Mouse (Mus musculus): ENCODE measurements around the gene Capns1. TPM values are rescaled to one million over a fixed set of nuclear protein-coding genes. Genes with fewer than 3 reads are reported as not detected.

The Capns1 gene
- polyA plus RNA-seq, 1 experiment from 2014 or later: 68.4 TPM

DNA sequence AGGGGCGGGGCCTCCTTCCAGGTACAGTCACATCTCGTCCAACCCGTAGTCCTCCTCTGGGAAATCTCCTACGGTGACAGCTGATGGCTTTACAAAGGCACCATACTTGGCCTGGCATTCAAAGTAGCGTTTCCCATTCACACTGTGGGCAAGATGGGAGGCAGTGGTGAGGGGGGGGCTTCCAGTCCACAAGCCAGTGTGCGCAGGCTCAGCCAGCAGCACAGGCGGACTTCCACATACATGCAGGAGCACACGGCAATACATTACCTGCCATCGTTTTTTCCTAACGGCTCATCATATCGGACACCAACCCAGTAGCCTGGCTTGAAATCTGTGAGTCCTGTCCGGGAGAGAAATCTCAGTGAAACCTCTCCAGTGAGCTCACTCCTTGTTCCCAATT, 25.6 kb upstream of the Capns1 start:
- Histone ChIP-seq H3K4me3 (replicated peaks; ENCODE audit: low read length) (no peak overlapping the region), H3K4me1 (replicated peaks; ENCODE audit: control insufficient read depth, insufficient read depth, low read length) (peaks cover 5% of the 10 kb centered on the region), H3K27ac (ENCODE audit: low read length) (no peak overlapping the region), H3K9me3 (ENCODE audit: control insufficient read depth, low read length) (no peaks in the 10 kb centered on the region; the same call in 1 of the 2 replicates), H3K36me3 (ENCODE audit: control insufficient read depth, insufficient read depth) (peaks cover 24% of the 10 kb centered on the region), H3K9ac (replicated peaks; ENCODE audit: low read depth, low read length) (no peak overlapping the region), H3K4me2 (ENCODE audit: low read length) (no peak overlapping the region), H3K27me3 (replicated peaks; ENCODE audit: control insufficient read depth, insufficient read depth, low read length) (no peaks in the 10 kb centered on the region)
- 89% methylated on average over 12 of the region's 12 CpGs for WGBS
- ATAC-seq: no peak

- H3K27me3 ChIP-seq (replicated peaks; ENCODE audit: control insufficient read depth, insufficient read depth, low read length): no peaks in the 10 kb centered on the region
- H3K27ac ChIP-seq (ENCODE audit: low read length): no peak overlapping the region
- H3K9me3 ChIP-seq (ENCODE audit: control insufficient read depth, low read length): no peaks in the 10 kb centered on the region; the same call in 1 of the 2 replicates
- H3K4me2 ChIP-seq (ENCODE audit: low read length): no peak overlapping the region
- H3K36me3 ChIP-seq (ENCODE audit: control insufficient read depth, insufficient read depth): peaks cover 24% of the 10 kb centered on the region
- H3K4me3 ChIP-seq (replicated peaks; ENCODE audit: low read length): no peak overlapping the region
- no peak overlapping the region for H3K9ac ChIP-seq (replicated peaks; ENCODE audit: low read depth, low read length)
- peaks cover 8% of the 10 kb centered on the region for H3K4me1 ChIP-seq (replicated peaks; ENCODE audit: control insufficient read depth, insufficient read depth, low read length)
- no peak for ATAC-seq
- WGBS: 95% methylated on average over 5 of the region's 5 CpGs
These were observed 23.6 kb upstream of the Capns1 start for GRCm38 (mm10) chr7:30222205-30222604.

DNA sequence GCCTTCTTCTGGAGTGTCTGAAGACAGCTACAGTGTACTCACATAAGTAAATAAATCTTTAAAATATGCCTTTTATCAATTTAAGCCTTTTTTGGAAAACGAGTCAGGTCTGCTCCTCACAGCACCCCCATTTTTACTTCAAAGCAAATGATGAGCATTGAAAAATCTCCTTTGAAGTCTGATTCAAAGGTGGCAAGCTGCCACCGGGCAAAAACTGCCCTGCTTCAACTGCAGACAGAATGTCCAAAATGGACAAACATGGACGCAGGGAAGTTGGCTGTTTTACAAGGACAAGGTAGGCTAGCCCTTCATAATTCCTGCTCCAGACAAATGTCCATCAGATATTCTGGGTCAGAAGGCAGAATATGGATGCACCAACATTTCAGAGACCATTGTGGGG, 22.8 kb upstream of the Capns1 start:
- WGBS: 77% methylated on average over 3 of the region's 3 CpGs
- H3K4me2 ChIP-seq (ENCODE audit: low read length): no peak overlapping the region
- H3K27me3 ChIP-seq (replicated peaks; ENCODE audit: control insufficient read depth, insufficient read depth, low read length): no peaks in the 10 kb centered on the region
- peaks cover 19% of the 10 kb centered on the region for H3K36me3 ChIP-seq (ENCODE audit: control insufficient read depth, insufficient read depth)
- no peaks in the 10 kb centered on the region; the same call in 1 of the 2 replicates for H3K9me3 ChIP-seq (ENCODE audit: control insufficient read depth, low read length)
- H3K9ac ChIP-seq (replicated peaks; ENCODE audit: low read depth, low read length): no peak overlapping the region
- peaks cover 8% of the 10 kb centered on the region for H3K4me1 ChIP-seq (replicated peaks; ENCODE audit: control insufficient read depth, insufficient read depth, low read length)
- H3K4me3 ChIP-seq (replicated peaks; ENCODE audit: low read length): no peak overlapping the region
- H3K27ac ChIP-seq (ENCODE audit: low read length): no peak overlapping the region
- ATAC-seq: no peak

DNA sequence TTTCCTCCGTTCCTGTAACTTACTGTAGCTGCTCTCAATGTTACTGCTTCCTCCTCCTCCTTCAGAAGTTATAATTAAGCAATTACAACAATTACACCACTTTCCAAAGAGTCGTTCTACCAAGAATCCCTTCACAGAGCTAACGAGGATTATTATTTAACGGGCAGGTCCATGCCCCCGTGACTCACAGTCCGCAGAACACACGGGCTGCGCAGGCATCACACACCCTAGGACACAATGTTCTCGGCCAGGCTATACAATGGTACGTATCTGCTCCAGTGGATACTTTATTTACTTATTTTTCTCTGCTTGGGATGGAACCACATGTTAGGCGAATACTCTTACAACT, 21.4 kb upstream of the Capns1 start:
- Histone ChIP-seq H3K4me3 (replicated peaks; ENCODE audit: low read length) (peak overlapping the region; percentile 43), H3K9ac (replicated peaks; ENCODE audit: low read depth, low read length) (peak overlapping the region; percentile 12), H3K9me3 (ENCODE audit: control insufficient read depth, low read length) (no peaks in the 10 kb centered on the region; the same call in 1 of the 2 replicates), H3K27ac (ENCODE audit: low read length) (no peak overlapping the region), H3K4me2 (ENCODE audit: low read length) (peak overlapping the region; percentile 54), H3K27me3 (replicated peaks; ENCODE audit: control insufficient read depth, insufficient read depth, low read length) (no peaks in the 10 kb centered on the region), H3K36me3 (ENCODE audit: control insufficient read depth, insufficient read depth) (peaks cover 11% of the 10 kb centered on the region), H3K4me1 (replicated peaks; ENCODE audit: control insufficient read depth, insufficient read depth, low read length) (peaks cover 8% of the 10 kb centered on the region)
- WGBS: 13% methylated on average over 11 of the region's 11 CpGs
- no peak for ATAC-seq

DNA sequence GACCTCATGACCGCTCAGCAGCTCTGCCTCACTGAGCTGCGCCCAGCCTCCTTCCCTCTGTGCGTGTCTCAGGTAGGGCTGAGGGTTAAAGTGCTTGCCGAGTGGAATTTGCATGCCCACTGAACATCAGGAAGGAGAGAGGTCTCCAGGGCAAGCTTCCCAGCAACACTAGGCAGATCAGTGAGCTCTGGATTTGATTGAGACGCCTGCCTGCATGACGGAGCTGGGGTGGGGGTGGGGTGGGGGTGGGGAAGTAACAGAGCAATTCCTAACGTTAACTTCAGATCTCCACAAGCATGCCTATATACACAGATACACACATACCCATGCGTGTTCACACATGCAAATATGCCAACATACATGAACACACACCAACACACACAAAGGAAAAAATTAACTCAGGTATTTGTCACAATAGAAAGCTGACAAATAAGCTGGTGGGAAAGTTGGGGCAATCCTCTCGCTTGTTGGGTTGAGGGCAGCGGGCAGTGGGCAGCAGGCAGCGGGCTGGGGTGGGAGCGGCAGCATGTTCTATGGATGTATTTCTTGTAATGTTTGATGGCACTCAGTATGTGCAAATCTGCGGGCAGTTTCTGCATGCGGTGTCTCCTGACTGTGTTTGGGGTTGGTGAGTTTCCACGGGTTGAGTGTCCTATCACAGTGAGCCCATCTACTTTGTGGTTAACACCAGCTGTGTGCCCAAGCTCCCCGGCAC, 20.8 kb upstream of the Capns1 start:
- peak; percentile 62 for ATAC-seq
- Histone ChIP-seq H3K4me1 (replicated peaks; ENCODE audit: control insufficient read depth, insufficient read depth, low read length) (peaks cover 8% of the 10 kb centered on the region), H3K9ac (replicated peaks; ENCODE audit: low read depth, low read length) (peak overlapping the region; percentile 55), H3K4me2 (ENCODE audit: low read length) (peak overlapping the region; percentile 54), H3K9me3 (ENCODE audit: control insufficient read depth, low read length) (no peaks in the 10 kb centered on the region; the same call in 1 of the 2 replicates), H3K27me3 (replicated peaks; ENCODE audit: control insufficient read depth, insufficient read depth, low read length) (no peaks in the 10 kb centered on the region), H3K27ac (ENCODE audit: low read length) (peak overlapping the region; percentile 18; the same call in 1 of the 2 replicates), H3K4me3 (replicated peaks; ENCODE audit: low read length) (peak overlapping the region; percentile 43), H3K36me3 (ENCODE audit: control insufficient read depth, insufficient read depth) (peaks cover 10% of the 10 kb centered on the region)
- 2% methylated on average over 16 of the region's 16 CpGs for WGBS

GRCm38 (mm10) chr7:30217277-30217676, 18.7 kb upstream of the Capns1 start:
- Histone ChIP-seq H3K9ac (replicated peaks; ENCODE audit: low read depth, low read length) (no peak overlapping the region), H3K4me1 (replicated peaks; ENCODE audit: control insufficient read depth, insufficient read depth, low read length) (peaks cover 8% of the 10 kb centered on the region), H3K36me3 (ENCODE audit: control insufficient read depth, insufficient read depth) (no peaks in the 10 kb centered on the region), H3K9me3 (ENCODE audit: control insufficient read depth, low read length) (no peaks in the 10 kb centered on the region), H3K4me2 (ENCODE audit: low read length) (no peak overlapping the region), H3K27ac (ENCODE audit: low read length) (no peak overlapping the region), H3K27me3 (replicated peaks; ENCODE audit: control insufficient read depth, insufficient read depth, low read length) (no peaks in the 10 kb centered on the region), H3K4me3 (replicated peaks; ENCODE audit: low read length) (no peak overlapping the region)
- 0 out of 2 replicates have a peak, but pooled peaks have one; percentile 26 for ATAC-seq
- WGBS: 78% methylated on average over 2 of the region's 2 CpGs

- Histone ChIP-seq H3K4me3 (replicated peaks; ENCODE audit: low read length) (peak overlapping the region; percentile 23), H3K4me2 (ENCODE audit: low read length) (peak overlapping the region; percentile 42), H3K9me3 (ENCODE audit: control insufficient read depth, low read length) (no peaks in the 10 kb centered on the region), H3K27me3 (replicated peaks; ENCODE audit: control insufficient read depth, insufficient read depth, low read length) (no peaks in the 10 kb centered on the region), H3K36me3 (ENCODE audit: control insufficient read depth, insufficient read depth) (no peaks in the 10 kb centered on the region), H3K27ac (ENCODE audit: low read length) (peak overlapping the region; percentile 4; the same call in 1 of the 2 replicates), H3K9ac (replicated peaks; ENCODE audit: low read depth, low read length) (peak overlapping the region; percentile 30; the same call in 1 of the 2 replicates), H3K4me1 (replicated peaks; ENCODE audit: control insufficient read depth, insufficient read depth, low read length) (peaks cover 8% of the 10 kb centered on the region)
- WGBS: under 1% methylated on average over 15 of the region's 16 CpGs
- ATAC-seq: peak; percentile 81
These were observed 18.1 kb upstream of the Capns1 start for GRCm38 (mm10) chr7:30216723-30217151.

- WGBS: 75% methylated on average over 3 of the region's 3 CpGs
- no peak overlapping the region for H3K27ac ChIP-seq (ENCODE audit: low read length)
- no peaks in the 10 kb centered on the region for H3K9me3 ChIP-seq (ENCODE audit: control insufficient read depth, low read length)
- H3K27me3 ChIP-seq (replicated peaks; ENCODE audit: control insufficient read depth, insufficient read depth, low read length): no peaks in the 10 kb centered on the region
- H3K4me2 ChIP-seq (ENCODE audit: low read length): no peak overlapping the region
- no peak overlapping the region for H3K4me3 ChIP-seq (replicated peaks; ENCODE audit: low read length)
- H3K36me3 ChIP-seq (ENCODE audit: control insufficient read depth, insufficient read depth): no peaks in the 10 kb centered on the region
- no peak overlapping the region for H3K9ac ChIP-seq (replicated peaks; ENCODE audit: low read depth, low read length)
- ATAC-seq: no peak
- H3K4me1 ChIP-seq (replicated peaks; ENCODE audit: control insufficient read depth, insufficient read depth, low read length): peaks cover 8% of the 10 kb centered on the region
These were observed 17.3 kb upstream of the Capns1 start for GRCm38 (mm10) chr7:30215875-30216274.

- Histone ChIP-seq H3K36me3 (ENCODE audit: control insufficient read depth, insufficient read depth) (no peaks in the 10 kb centered on the region), H3K27me3 (replicated peaks; ENCODE audit: control insufficient read depth, insufficient read depth, low read length) (no peaks in the 10 kb centered on the region), H3K9ac (replicated peaks; ENCODE audit: low read depth, low read length) (no peak overlapping the region), H3K4me1 (replicated peaks; ENCODE audit: control insufficient read depth, insufficient read depth, low read length) (no peaks in the 10 kb centered on the region; the same call in 1 of the 2 replicates), H3K9me3 (ENCODE audit: control insufficient read depth, low read length) (no peaks in the 10 kb centered on the region), H3K27ac (ENCODE audit: low read length) (no peak overlapping the region), H3K4me2 (ENCODE audit: low read length) (no peak overlapping the region), H3K4me3 (replicated peaks; ENCODE audit: low read length) (no peak overlapping the region)
- 87% methylated on average over 3 of the region's 3 CpGs for WGBS
- no peak for ATAC-seq
These were observed 15.3 kb upstream of the Capns1 start for GRCm38 (mm10) chr7:30213881-30214280.

All from forebrain, embryonic 16.5 days (tissue).